Mouse (Mus musculus) heart, adult 2 months (tissue): ENCODE measurements around the gene Ugt1a7c.
"Not testable (repeated sequence)": the region's sequence is repeated elsewhere in the genome, so short reads cannot be mapped to it uniquely, and the experiment has no call there.

ENCODE experiments used
- CTCF ChIP-seq: fragments of 200-600 bp; IDR thresholded peaks from 2 replicates; pipeline ENCODE4 v1.8.1; 2022; ENCODE audit warnings: antibody characterized with exemption, mild to moderate bottlenecking, moderate library complexity
- EP300 ChIP-seq: fragments of 200-500 bp; IDR thresholded peaks from 2 replicates; pipeline ENCODE4 v1.6.1; 2011; ENCODE audit warnings: low read depth, low read length, control low read depth; ENCODE audit not compliant: insufficient read depth
- POLR2A ChIP-seq: fragments of 200-500 bp; IDR thresholded peaks from 2 replicates; pipeline ENCODE4 v1.6.1; 2011; ENCODE audit warnings: mild to moderate bottlenecking, low read depth, low read length, control low read depth; ENCODE audit not compliant: insufficient read depth

GRCm38 (mm10) chr1:88120550-88120949 is 25.7 kb downstream of the Ugt1a7c start:
- TF ChIP-seq CTCF, result peak; percentile 47; the same call in 1 of the 2 replicates
- not testable (repeated sequence) for TF ChIP-seq POLR2A, EP300
